Mouse (Mus musculus): Measurements from ENCODE around the gene Rgs17. TPM values are rescaled to one million over a fixed set of nuclear protein-coding genes. Genes with fewer than 3 reads are reported as not detected.

Gene Rgs17
- polyA plus RNA-seq, 1 experiment = 0.30 TPM

- H3K4me1 ChIP-seq (ENCODE audit: control insufficient read depth, insufficient read depth, low read length) = no peaks in the 10 kb centered on the region
- no peak overlapping the region for H3K4me3 ChIP-seq (ENCODE audit: control insufficient read depth, low read depth, low read length)
- no peak overlapping the region for H3K27ac ChIP-seq (ENCODE audit: control insufficient read depth, insufficient read depth, low read depth, low read length)
- TF ChIP-seq POLR2A (IDR thresholded peaks at IDR 0.05; ENCODE audit: control insufficient read depth, low read depth, low read length) = no peak
- no peaks in the 10 kb centered on the region for H3K36me3 ChIP-seq (ENCODE audit: control insufficient read depth, insufficient read depth, low read length)
- H3K27me3 ChIP-seq (ENCODE audit: control insufficient read depth, insufficient read depth, low read length) = no peaks in the 10 kb centered on the region
Measured at GRCm38 (mm10) chr10:5901777-5902176, 20.4 kb downstream of the Rgs17 start.

- TF ChIP-seq CTCF (IDR thresholded peaks at IDR 0.05; ENCODE audit: control insufficient read depth, insufficient read depth, insufficient replicate concordance, low read depth, low read length) = no peak
- no peak for TF ChIP-seq POLR2A (IDR thresholded peaks at IDR 0.05; ENCODE audit: control insufficient read depth, low read depth, low read length)
- Histone ChIP-seq H3K36me3 (ENCODE audit: control insufficient read depth, insufficient read depth, low read length) (no peaks in the 10 kb centered on the region), H3K4me1 (ENCODE audit: control insufficient read depth, insufficient read depth, low read length) (no peaks in the 10 kb centered on the region), H3K4me3 (ENCODE audit: control insufficient read depth, low read depth, low read length) (no peak overlapping the region), H3K27ac (ENCODE audit: control insufficient read depth, insufficient read depth, low read depth, low read length) (no peak overlapping the region), H3K27me3 (ENCODE audit: control insufficient read depth, insufficient read depth, low read length) (no peaks in the 10 kb centered on the region)
Measured at GRCm38 (mm10) chr10:5900731-5901130, 21.5 kb downstream of the Rgs17 start.

GRCm38 (mm10) chr10:5877106-5877505 lies 45.1 kb downstream of the Rgs17 start:
- Histone ChIP-seq H3K4me3 (ENCODE audit: control insufficient read depth, low read depth, low read length) (no peak overlapping the region), H3K27ac (ENCODE audit: control insufficient read depth, insufficient read depth, low read depth, low read length) (no peak overlapping the region), H3K27me3 (ENCODE audit: control insufficient read depth, insufficient read depth, low read length) (no peaks in the 10 kb centered on the region), H3K4me1 (ENCODE audit: control insufficient read depth, insufficient read depth, low read length) (no peaks in the 10 kb centered on the region), H3K36me3 (ENCODE audit: control insufficient read depth, insufficient read depth, low read length) (no peaks in the 10 kb centered on the region)
- no peak for TF ChIP-seq POLR2A (IDR thresholded peaks at IDR 0.05; ENCODE audit: control insufficient read depth, low read depth, low read length)

DNA sequence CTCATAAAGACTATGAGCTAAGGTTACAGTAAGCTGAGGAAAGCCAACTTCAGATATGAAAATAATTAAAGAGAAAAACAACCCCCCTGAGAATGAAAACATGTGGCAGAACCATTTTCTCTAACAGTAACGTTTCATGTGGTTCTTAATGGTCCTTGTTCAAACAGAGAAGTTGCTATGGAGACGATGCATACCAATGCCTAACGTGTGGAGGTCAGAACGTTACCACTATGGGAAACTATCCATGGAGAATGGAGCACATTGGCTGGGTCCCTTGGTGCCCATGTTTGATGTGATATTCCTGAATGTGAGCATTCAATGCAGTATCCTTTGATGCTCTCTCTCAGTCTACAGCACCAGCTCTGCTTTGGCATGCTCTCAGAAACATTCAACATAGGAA lies 51.1 kb downstream of the Rgs17 start:
- H3K36me3 ChIP-seq (ENCODE audit: control insufficient read depth, insufficient read depth, low read length) = no peaks in the 10 kb centered on the region
- TF ChIP-seq CTCF (IDR thresholded peaks at IDR 0.05; ENCODE audit: control insufficient read depth, insufficient read depth, insufficient replicate concordance, low read depth, low read length) (no peak), POLR2A (IDR thresholded peaks at IDR 0.05; ENCODE audit: control insufficient read depth, low read depth, low read length) (no peak)

DNA sequence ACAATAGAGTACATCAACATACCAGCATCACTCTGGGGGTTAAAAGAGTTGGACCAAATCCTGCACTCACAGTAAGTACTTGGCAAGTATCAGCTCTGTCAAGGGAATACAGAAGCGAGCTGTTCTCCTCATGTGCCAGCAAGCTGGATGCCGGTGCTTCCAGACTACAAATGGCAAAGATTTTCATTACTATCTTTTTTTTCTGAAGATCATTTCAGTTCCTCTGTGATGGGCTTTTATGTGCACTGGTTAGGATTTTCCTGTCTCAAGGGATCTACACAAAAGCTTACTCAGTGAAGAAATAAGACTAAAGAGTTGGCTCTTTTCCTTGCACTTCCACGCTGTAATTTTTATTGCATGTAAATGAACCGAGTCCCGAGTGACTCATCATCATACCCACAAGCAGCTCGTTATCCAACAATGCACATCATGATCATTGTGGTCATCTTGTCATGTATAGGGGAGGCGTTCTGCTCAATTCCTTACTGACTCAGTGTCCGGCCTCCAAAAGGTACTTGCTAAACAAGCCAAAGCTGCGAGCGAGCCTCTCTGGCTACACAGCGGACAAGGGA lies 54.1 kb downstream of the Rgs17 start:
- Histone ChIP-seq H3K4me1 (ENCODE audit: control insufficient read depth, insufficient read depth, low read length) (no peaks in the 10 kb centered on the region), H3K4me3 (ENCODE audit: control insufficient read depth, low read depth, low read length) (no peak overlapping the region), H3K27ac (ENCODE audit: control insufficient read depth, insufficient read depth, low read depth, low read length) (no peak overlapping the region), H3K27me3 (ENCODE audit: control insufficient read depth, insufficient read depth, low read length) (no peaks in the 10 kb centered on the region), H3K36me3 (ENCODE audit: control insufficient read depth, insufficient read depth, low read length) (no peaks in the 10 kb centered on the region)
- TF ChIP-seq CTCF (IDR thresholded peaks at IDR 0.05; ENCODE audit: control insufficient read depth, insufficient read depth, insufficient replicate concordance, low read depth, low read length) (no peak), POLR2A (IDR thresholded peaks at IDR 0.05; ENCODE audit: control insufficient read depth, low read depth, low read length) (no peak)

More for the DNA sequence above, 51.1 kb downstream of the Rgs17 start:
- H3K27ac ChIP-seq (ENCODE audit: control insufficient read depth, insufficient read depth, low read depth, low read length) = no peak overlapping the region
- H3K4me3 ChIP-seq (ENCODE audit: control insufficient read depth, low read depth, low read length) = no peak overlapping the region
- no peaks in the 10 kb centered on the region for H3K27me3 ChIP-seq (ENCODE audit: control insufficient read depth, insufficient read depth, low read length)
- H3K4me1 ChIP-seq (ENCODE audit: control insufficient read depth, insufficient read depth, low read length) = no peaks in the 10 kb centered on the region

DNA sequence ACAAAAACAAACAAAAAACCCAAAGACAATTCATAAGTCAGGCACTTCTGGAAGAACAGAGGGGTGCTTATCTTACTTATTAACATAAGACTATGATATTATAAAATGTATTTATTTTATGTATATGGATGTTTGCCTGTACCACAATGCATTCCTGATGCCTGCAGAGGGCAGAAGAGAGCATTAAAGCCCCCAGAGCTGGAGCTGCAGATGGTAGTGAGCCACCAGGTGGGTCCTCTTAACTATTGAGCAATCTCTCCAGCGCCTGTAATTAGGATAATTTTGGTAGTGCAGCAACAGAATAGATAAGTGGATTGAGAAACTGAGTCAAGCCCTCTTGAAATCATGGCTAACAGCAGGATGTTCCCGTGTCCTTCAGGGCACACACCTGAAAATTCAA lies 56.2 kb downstream of the Rgs17 start:
- H3K4me3 ChIP-seq (ENCODE audit: control insufficient read depth, low read depth, low read length) = no peak overlapping the region
- H3K27me3 ChIP-seq (ENCODE audit: control insufficient read depth, insufficient read depth, low read length) = no peaks in the 10 kb centered on the region
- no peak overlapping the region for H3K27ac ChIP-seq (ENCODE audit: control insufficient read depth, insufficient read depth, low read depth, low read length)
- H3K36me3 ChIP-seq (ENCODE audit: control insufficient read depth, insufficient read depth, low read length) = no peaks in the 10 kb centered on the region
- TF ChIP-seq POLR2A (IDR thresholded peaks at IDR 0.05; ENCODE audit: control insufficient read depth, low read depth, low read length) (no peak), CTCF (IDR thresholded peaks at IDR 0.05; ENCODE audit: control insufficient read depth, insufficient read depth, insufficient replicate concordance, low read depth, low read length) (no peak)
- H3K4me1 ChIP-seq (ENCODE audit: control insufficient read depth, insufficient read depth, low read length) = no peaks in the 10 kb centered on the region

GRCm38 (mm10) chr10:5862669-5863068 lies 59.5 kb downstream of the Rgs17 start:
- TF ChIP-seq POLR2A (IDR thresholded peaks at IDR 0.05; ENCODE audit: control insufficient read depth, low read depth, low read length) (no peak), CTCF (IDR thresholded peaks at IDR 0.05; ENCODE audit: control insufficient read depth, insufficient read depth, insufficient replicate concordance, low read depth, low read length) (peak; percentile 11; the same call in 1 of the 2 replicates)
- H3K27ac ChIP-seq (ENCODE audit: control insufficient read depth, insufficient read depth, low read depth, low read length) = no peak overlapping the region
- no peaks in the 10 kb centered on the region for H3K36me3 ChIP-seq (ENCODE audit: control insufficient read depth, insufficient read depth, low read length)
- H3K4me1 ChIP-seq (ENCODE audit: control insufficient read depth, insufficient read depth, low read length) = no peaks in the 10 kb centered on the region
- no peaks in the 10 kb centered on the region for H3K27me3 ChIP-seq (ENCODE audit: control insufficient read depth, insufficient read depth, low read length)
- H3K4me3 ChIP-seq (ENCODE audit: control insufficient read depth, low read depth, low read length) = no peak overlapping the region

GRCm38 (mm10) chr10:5860849-5861248 lies 61.4 kb downstream of the Rgs17 start:
- no peak overlapping the region for H3K27ac ChIP-seq (ENCODE audit: control insufficient read depth, insufficient read depth, low read depth, low read length)
- TF ChIP-seq POLR2A (IDR thresholded peaks at IDR 0.05; ENCODE audit: control insufficient read depth, low read depth, low read length) (no peak), CTCF (IDR thresholded peaks at IDR 0.05; ENCODE audit: control insufficient read depth, insufficient read depth, insufficient replicate concordance, low read depth, low read length) (no peak)
- H3K27me3 ChIP-seq (ENCODE audit: control insufficient read depth, insufficient read depth, low read length) = no peaks in the 10 kb centered on the region
- H3K4me3 ChIP-seq (ENCODE audit: control insufficient read depth, low read depth, low read length) = no peak overlapping the region
- H3K36me3 ChIP-seq (ENCODE audit: control insufficient read depth, insufficient read depth, low read length) = no peaks in the 10 kb centered on the region
- no peaks in the 10 kb centered on the region for H3K4me1 ChIP-seq (ENCODE audit: control insufficient read depth, insufficient read depth, low read length)

Data from testis, adult 2 months (tissue).